Mouse (Mus musculus) heart, adult 2 months (tissue): Measurements from ENCODE around the gene Faim.

Experiments
- CTCF ChIP-seq: fragments of 200-600 bp; IDR thresholded peaks from 2 replicates; pipeline ENCODE4 v1.8.1; 2022; ENCODE audit warnings: antibody characterized with exemption, mild to moderate bottlenecking, moderate library complexity
- EP300 ChIP-seq: fragments of 200-500 bp; IDR thresholded peaks from 2 replicates; pipeline ENCODE4 v1.6.1; 2011; ENCODE audit warnings: low read depth, low read length, control low read depth; ENCODE audit not compliant: insufficient read depth
- POLR2A ChIP-seq: fragments of 200-500 bp; IDR thresholded peaks from 2 replicates; pipeline ENCODE4 v1.6.1; 2011; ENCODE audit warnings: mild to moderate bottlenecking, low read depth, low read length, control low read depth; ENCODE audit not compliant: insufficient read depth

DNA sequence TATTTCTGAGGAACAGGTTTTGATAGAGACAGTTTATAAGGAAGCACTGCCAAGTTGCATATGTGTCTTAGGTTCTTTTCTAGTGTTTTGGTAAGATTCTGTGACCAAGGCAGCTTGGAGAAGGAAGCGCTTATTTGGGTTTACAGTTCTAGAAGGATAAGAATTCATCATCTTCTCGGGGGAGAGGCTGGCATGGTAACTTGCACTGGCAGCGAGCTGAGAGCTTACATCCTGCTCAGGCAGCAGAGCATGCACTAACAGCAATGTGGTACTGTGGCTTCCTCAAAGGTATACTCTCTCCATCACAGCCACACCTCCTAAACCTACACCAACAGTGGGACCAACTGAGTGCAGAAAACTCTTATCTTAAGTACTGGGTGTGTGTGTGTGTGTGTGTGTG is 30.6 kb downstream of the Faim start:
- TF ChIP-seq POLR2A, result no peak
- no peak for TF ChIP-seq CTCF
- no peak for TF ChIP-seq EP300
